ENCODE assay signal across 23 mouse cellular contexts in genomic region chr2:94334742-94335046, GRCm38 (mm10).
A peak's percentile ranks its signal among the peaks of the same experiment; 100 is the strongest.
DNase-seq lines count a peak whose midpoint lies in the region; ATAC-seq lines count a peak whose summit lies in the region.
"Had no signal": no experiment of that assay in that cellular context is flagged by ENCODE, and none has a peak within 500 bp of the region (broad histone marks: within the 10 kb centered on the region; RNA-seq: fewer than 3 reads in every experiment).

No protein-coding gene starts in this region.

- peaks cover 56% of the 10 kb centered on the region for H3K36me3 ChIP-seq in forebrain, embryonic 14.5 days (ENCODE audit: control insufficient read depth, insufficient read depth, low read length)
- peaks cover 56% of the 10 kb centered on the region for H3K36me3 ChIP-seq in forebrain, embryonic 10.5 days (replicated peaks)
- H3K36me3 ChIP-seq in heart, embryonic 11.5 days (ENCODE audit: control insufficient read depth, insufficient read depth, low read length): peaks cover 9% of the 10 kb centered on the region; the same call in 1 of the 2 replicates
- peaks cover 11% of the 10 kb centered on the region for H3K36me3 ChIP-seq in heart, embryonic 16.5 days (ENCODE audit: control insufficient read depth, insufficient read depth)
- peaks cover 13% of the 10 kb centered on the region for H3K36me3 ChIP-seq in lung, embryonic 16.5 days (ENCODE audit: control insufficient read depth, insufficient read depth, low read length)

- H3K27me3 ChIP-seq in forebrain, embryonic 14.5 days (replicated peaks; ENCODE audit: control insufficient read depth, insufficient read depth, low read length): no peaks in the 10 kb centered on the region
- H3K27me3 ChIP-seq in forebrain, embryonic 10.5 days (ENCODE audit: poor library complexity, severe bottlenecking): no peaks in the 10 kb centered on the region
- no peaks in the 10 kb centered on the region for H3K27me3 ChIP-seq in heart, embryonic 11.5 days (ENCODE audit: control insufficient read depth, insufficient read depth, low read length)
- H3K27me3 ChIP-seq in heart, embryonic 16.5 days (ENCODE audit: control insufficient read depth, insufficient read depth, low read length): no peaks in the 10 kb centered on the region
- H3K27me3 ChIP-seq in lung, embryonic 16.5 days (ENCODE audit: control insufficient read depth, insufficient read depth, low read depth, low read length): no peaks in the 10 kb centered on the region
- H3K27me3 ChIP-seq: CH12.LX; embryonic facial prominence, embryonic 13.5 days; forebrain, embryonic 12.5 days; liver, embryonic 12.5 days had no signal

- DNase-seq in forebrain, embryonic 14.5 days (ENCODE audit: low spot score): no peak
- no peak for DNase-seq in forebrain, embryonic 10.5 days (ENCODE audit: extremely low spot score, low spot score)
- no peak for DNase-seq in heart, postnatal 4 days
- no peak for DNase-seq in heart, postnatal 14 days
- no peak for DNase-seq in lung, postnatal 10 days
- DNase-seq: kidney, postnatal 10 days; layer of hippocampus, postnatal 36 days; liver, postnatal 0 days; right cerebral cortex, adult 18-20 months; spleen, adult 18-20 months; thymus, adult 2 months; thymus, postnatal 36 days had no signal

- ATAC-seq in forebrain, embryonic 14.5 days: no peak
- no peak for ATAC-seq in heart, embryonic 11.5 days (replicated peaks; ENCODE audit: insufficient number of reproducible peaks, low FRiP score, low TSS enrichment)
- ATAC-seq in heart, embryonic 16.5 days (replicated peaks; ENCODE audit: extremely low read depth, insufficient read depth, low FRiP score): peak; percentile 63; the same call in 1 of the 2 replicates
- 0 out of 2 replicates have a peak, but pooled peaks have one; percentile 23 for ATAC-seq in lung, embryonic 16.5 days (ENCODE audit: low read depth)
- ATAC-seq: activated CD4-positive, CD25-positive, alpha-beta regulatory T cell, adult 4 months; intestine, postnatal 0 days; liver, embryonic 12.5 days; liver, postnatal 0 days; midbrain, embryonic 16.5 days had no signal

- WGBS in forebrain, embryonic 14.5 days: 20% methylated on average over 2 of the region's 2 CpGs
- 30% methylated on average over 2 of the region's 2 CpGs for WGBS in forebrain, embryonic 10.5 days
- WGBS in heart, embryonic 11.5 days (ENCODE audit: insufficient replicate concordance): 56% methylated on average over 2 of the region's 2 CpGs
- WGBS in heart, embryonic 16.5 days: 37% methylated on average over 2 of the region's 2 CpGs
- WGBS in lung, embryonic 16.5 days: 44% methylated on average over 2 of the region's 2 CpGs

- H3K27ac ChIP-seq in forebrain, embryonic 14.5 days (ENCODE audit: low read depth, low read length): peak overlapping the region; percentile 0; the same call in 1 of the 2 replicates
- no peak overlapping the region for H3K27ac ChIP-seq in forebrain, embryonic 10.5 days
- H3K27ac ChIP-seq in heart, embryonic 11.5 days (ENCODE audit: low read depth, low read length): peak overlapping the region; percentile 7; the same call in 1 of the 2 replicates
- peak overlapping the region; percentile 69 for H3K27ac ChIP-seq in heart, embryonic 16.5 days (ENCODE audit: low read length)
- H3K27ac ChIP-seq in lung, embryonic 16.5 days (ENCODE audit: low read length): 0 out of 2 replicates have a peak overlapping the region, but pooled peaks have one; percentile 5
- H3K27ac ChIP-seq: embryonic facial prominence, embryonic 13.5 days; forebrain, embryonic 12.5 days; liver, embryonic 12.5 days had no signal

- no peaks in the 10 kb centered on the region for H3K4me1 ChIP-seq in forebrain, embryonic 14.5 days (ENCODE audit: control insufficient read depth, insufficient read depth, low read length)
- no peaks in the 10 kb centered on the region for H3K4me1 ChIP-seq in forebrain, embryonic 10.5 days
- 0 out of 2 replicates have a peak, but pooled peaks cover 3% of the 10 kb centered on the region for H3K4me1 ChIP-seq in heart, embryonic 11.5 days (ENCODE audit: control insufficient read depth, insufficient read depth, low read length)
- peaks cover 13% of the 10 kb centered on the region for H3K4me1 ChIP-seq in heart, embryonic 16.5 days (ENCODE audit: control insufficient read depth, insufficient read depth, low read length)
- H3K4me1 ChIP-seq in lung, embryonic 16.5 days (replicated peaks; ENCODE audit: control insufficient read depth, insufficient read depth, low read length): peaks cover 5% of the 10 kb centered on the region; the same call in 1 of the 2 replicates
- H3K4me1 ChIP-seq: embryonic facial prominence, embryonic 13.5 days; forebrain, embryonic 12.5 days; liver, embryonic 12.5 days had no signal

- H3K4me3 ChIP-seq in forebrain, embryonic 14.5 days (ENCODE audit: low read depth, low read length): no peak overlapping the region
- no peak overlapping the region for H3K4me3 ChIP-seq in forebrain, embryonic 10.5 days
- no peak overlapping the region for H3K4me3 ChIP-seq in heart, embryonic 11.5 days (ENCODE audit: low read depth, low read length)
- H3K4me3 ChIP-seq in heart, embryonic 16.5 days (ENCODE audit: low read length): no peak overlapping the region
- H3K4me3 ChIP-seq in lung, embryonic 16.5 days (ENCODE audit: low read length): no peak overlapping the region
- H3K4me3 ChIP-seq: embryonic facial prominence, embryonic 13.5 days; forebrain, embryonic 12.5 days; liver, embryonic 12.5 days had no signal

- no peak overlapping the region for H3K9ac ChIP-seq in forebrain, embryonic 14.5 days (ENCODE audit: low read length)
- H3K9ac ChIP-seq in heart, embryonic 11.5 days (ENCODE audit: low read depth, low read length): no peak overlapping the region
- 0 out of 2 replicates have a peak overlapping the region, but pooled peaks have one; percentile 6 for H3K9ac ChIP-seq in heart, embryonic 16.5 days (ENCODE audit: low read length)
- H3K9ac ChIP-seq in lung, embryonic 16.5 days (ENCODE audit: low read length): no peak overlapping the region
- H3K9ac ChIP-seq: embryonic facial prominence, embryonic 13.5 days; forebrain, embryonic 12.5 days; liver, embryonic 12.5 days; liver, postnatal 0 days had no signal

- no peaks in the 10 kb centered on the region for H3K9me3 ChIP-seq in forebrain, embryonic 14.5 days (replicated peaks; ENCODE audit: control insufficient read depth, low read length)
- no peaks in the 10 kb centered on the region for H3K9me3 ChIP-seq in forebrain, embryonic 10.5 days
- H3K9me3 ChIP-seq in heart, embryonic 11.5 days (replicated peaks; ENCODE audit: control insufficient read depth, low read length): no peaks in the 10 kb centered on the region
- no peaks in the 10 kb centered on the region for H3K9me3 ChIP-seq in heart, embryonic 16.5 days (replicated peaks; ENCODE audit: control insufficient read depth, low read length)
- H3K9me3 ChIP-seq in lung, embryonic 16.5 days (ENCODE audit: control insufficient read depth, low read length): no peaks in the 10 kb centered on the region
- H3K9me3 ChIP-seq: embryonic facial prominence, embryonic 13.5 days; forebrain, embryonic 12.5 days; liver, embryonic 12.5 days had no signal

- intact Hi-C loops in heart, postnatal 14 days (cut with DNase I): no loop called here

- H3K4me2 ChIP-seq in forebrain, embryonic 14.5 days (ENCODE audit: low read length): no peak overlapping the region
- no peak overlapping the region for H3K4me2 ChIP-seq in heart, embryonic 11.5 days
- no peak overlapping the region for H3K4me2 ChIP-seq in heart, embryonic 16.5 days (ENCODE audit: low read depth, low read length)
- no peak overlapping the region for H3K4me2 ChIP-seq in lung, embryonic 16.5 days (ENCODE audit: low read depth, low read length)
- H3K4me2 ChIP-seq: embryonic facial prominence, embryonic 13.5 days; forebrain, embryonic 12.5 days; liver, embryonic 12.5 days; midbrain, embryonic 11.5 days had no signal

Comparison
In these comparisons a context has a peak if more than half of its experiments do, and no peak if none do; other contexts are left out.
1. ATAC-seq: peak in heart, embryonic 16.5 days (single experiment) and lung, embryonic 16.5 days (single experiment); none in forebrain, embryonic 14.5 days (single experiment) and heart, embryonic 11.5 days (single experiment).